Mouse (Mus musculus): ENCODE measurements around the gene Mup15. TPM values are rescaled to one million over a fixed set of nuclear protein-coding genes. Genes with fewer than 3 reads are reported as not detected.

Mup15 gene
- polyA plus RNA-seq (2012; rRNA removed): not detected in 2 replicates

DNA sequence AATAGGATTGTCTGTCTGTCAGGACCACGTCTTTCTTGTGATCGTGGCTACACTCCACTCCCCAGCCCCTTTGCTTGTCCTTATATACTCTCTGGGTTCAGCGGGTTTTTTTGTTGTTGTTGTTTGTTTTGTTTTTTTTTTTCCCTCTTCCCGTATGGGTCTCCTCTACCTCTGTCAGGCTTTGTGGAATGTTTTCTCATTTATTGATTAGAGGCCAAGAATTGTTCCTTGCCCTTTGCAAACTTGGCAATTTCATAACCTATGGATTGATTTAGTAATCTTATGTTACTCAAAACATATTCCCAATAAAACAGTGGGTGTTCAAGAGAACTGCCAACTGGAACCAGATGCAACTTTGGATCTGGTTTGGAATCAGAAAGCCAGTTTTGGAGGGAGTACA, at the start of gene Mup15:
Gene Mup15 (minus strand): TSS at position 101 of the 400 bp plus-strand sequence.

Other genes starting within 250 kb of the Mup15 start
- not detected in 2 replicates for gene Mup13, start 211.5 kb downstream of the Mup15 start, polyA plus RNA-seq (2012; rRNA removed)
- not detected in 2 replicates for gene Mup14, start 135.7 kb downstream of the Mup15 start, polyA plus RNA-seq (2012; rRNA removed)
- gene Mup16, start 79.8 kb upstream of the Mup15 start, polyA plus RNA-seq (2012; rRNA removed): not detected in 2 replicates
- not detected in 2 replicates for gene Mup17, start 156.1 kb upstream of the Mup15 start, polyA plus RNA-seq (2012; rRNA removed)
- gene Mup18, start 234.4 kb upstream of the Mup15 start, polyA plus RNA-seq (2012; rRNA removed): not detected in 2 replicates